Mouse (Mus musculus) forebrain, embryonic 12.5 days (tissue): Measurements from ENCODE around the gene Arl15. TPM values are rescaled to one million over a fixed set of nuclear protein-coding genes. Genes with fewer than 3 reads are reported as not detected.

Experiments
- ATAC-seq: fragments of 200-750 bp; cut with Nextera tagmentation; 2 replicates; pipeline ENCODE4 v1.8.0; 2017; ENCODE audit warnings: moderate TSS enrichment; ENCODE audit not compliant: low FRiP score
- H3K27ac ChIP-seq: fragments of 300-500 bp; sonication (generic); 2 replicates; pipeline ENCODE4 v1.5.1; 2016; ENCODE audit warnings: mild to moderate bottlenecking
- H3K27me3 ChIP-seq: fragments of 300-500 bp; sonication (generic); 2 replicates; pipeline ENCODE4 v1.6.1; 2016; ENCODE audit warnings: mild to moderate bottlenecking
- H3K36me3 ChIP-seq: fragments of 300-500 bp; sonication (generic); replicated peaks from 2 replicates; pipeline ENCODE4 v1.6.1; 2016; ENCODE audit warnings: mild to moderate bottlenecking
- H3K4me1 ChIP-seq: fragments of 300-500 bp; sonication (generic); 2 replicates; pipeline ENCODE4 v1.6.1; 2016
- H3K4me2 ChIP-seq: fragments of 300-500 bp; sonication (generic); 2 replicates; pipeline ENCODE4 v1.6.1; 2016; ENCODE audit warnings: mild to moderate bottlenecking, moderate library complexity
- H3K4me3 ChIP-seq: fragments of 300-500 bp; sonication (generic); replicated peaks from 2 replicates; pipeline ENCODE4 v1.5.1; 2016; ENCODE audit warnings: mild to moderate bottlenecking
- H3K9ac ChIP-seq: fragments of 300-500 bp; sonication (generic); 2 replicates; pipeline ENCODE4 v1.6.1; 2016; ENCODE audit warnings: mild to moderate bottlenecking
- H3K9me3 ChIP-seq: fragments of 300-500 bp; sonication (generic); 2 replicates; pipeline ENCODE4 v1.6.1; 2016
- WGBS: fragments of 180-500 bp; shearing (Covaris S2); methylation state at CpG from one replicate; pipeline ENCODE4 v1.1.7; 2016; 5-methylcytosine and 5-hydroxymethylcytosine counted together
- polyA plus RNA-seq: library from polyadenylated mRNA; unstranded; fragments of >200 nt; fragmentation: Nextera tagmentation; extraction: Ambion mirVana; gene quantifications from 2 replicates; pipeline ENCODE4 v1.2.1, GENCODE M21; 2016

Gene Arl15
- polyA plus RNA-seq, 1 experiment from 2014 or later, result 16.9 TPM

GRCm38 (mm10) chr13:113812593-113812975 lies 18.3 kb downstream of the Arl15 start:
- no peaks in the 10 kb centered on the region for H3K36me3 ChIP-seq
- peaks cover 20% of the 10 kb centered on the region for H3K4me1 ChIP-seq
- 86% methylated on average over 6 of the region's 6 CpGs for WGBS
- H3K27ac ChIP-seq, result no peak overlapping the region
- no peak overlapping the region for H3K9ac ChIP-seq
- no peaks in the 10 kb centered on the region for H3K27me3 ChIP-seq
- H3K4me3 ChIP-seq, result no peak overlapping the region
- no peak overlapping the region for H3K4me2 ChIP-seq
- no peak for ATAC-seq
- H3K9me3 ChIP-seq, result no peaks in the 10 kb centered on the region

DNA sequence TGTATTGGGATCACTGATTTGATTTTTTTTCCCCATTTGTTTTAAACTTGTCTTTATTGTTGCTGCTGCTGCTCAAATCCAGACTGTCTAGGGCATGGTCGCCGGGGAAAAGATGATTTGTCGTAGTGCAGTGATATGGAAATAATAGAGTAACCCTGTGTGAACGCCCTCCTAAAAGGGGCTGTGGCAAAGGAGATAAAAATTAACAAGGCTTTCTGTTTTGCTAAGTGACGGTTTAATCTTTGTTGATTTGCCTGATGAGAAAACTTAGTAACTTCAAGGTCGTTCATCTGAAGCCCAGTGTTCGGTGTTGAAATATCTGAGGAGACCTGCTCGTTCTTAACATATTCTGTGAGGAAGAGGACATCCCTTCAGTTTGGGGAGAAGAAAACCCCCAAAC lies 19.8 kb downstream of the Arl15 start:
- Histone ChIP-seq H3K36me3 (no peaks in the 10 kb centered on the region), H3K9ac (no peak overlapping the region), H3K9me3 (no peaks in the 10 kb centered on the region), H3K27ac (no peak overlapping the region), H3K27me3 (no peaks in the 10 kb centered on the region), H3K4me2 (no peak overlapping the region), H3K4me3 (no peak overlapping the region), H3K4me1 (peaks cover 20% of the 10 kb centered on the region)
- 75% methylated on average over 8 of the region's 8 CpGs for WGBS
- no peak for ATAC-seq

DNA sequence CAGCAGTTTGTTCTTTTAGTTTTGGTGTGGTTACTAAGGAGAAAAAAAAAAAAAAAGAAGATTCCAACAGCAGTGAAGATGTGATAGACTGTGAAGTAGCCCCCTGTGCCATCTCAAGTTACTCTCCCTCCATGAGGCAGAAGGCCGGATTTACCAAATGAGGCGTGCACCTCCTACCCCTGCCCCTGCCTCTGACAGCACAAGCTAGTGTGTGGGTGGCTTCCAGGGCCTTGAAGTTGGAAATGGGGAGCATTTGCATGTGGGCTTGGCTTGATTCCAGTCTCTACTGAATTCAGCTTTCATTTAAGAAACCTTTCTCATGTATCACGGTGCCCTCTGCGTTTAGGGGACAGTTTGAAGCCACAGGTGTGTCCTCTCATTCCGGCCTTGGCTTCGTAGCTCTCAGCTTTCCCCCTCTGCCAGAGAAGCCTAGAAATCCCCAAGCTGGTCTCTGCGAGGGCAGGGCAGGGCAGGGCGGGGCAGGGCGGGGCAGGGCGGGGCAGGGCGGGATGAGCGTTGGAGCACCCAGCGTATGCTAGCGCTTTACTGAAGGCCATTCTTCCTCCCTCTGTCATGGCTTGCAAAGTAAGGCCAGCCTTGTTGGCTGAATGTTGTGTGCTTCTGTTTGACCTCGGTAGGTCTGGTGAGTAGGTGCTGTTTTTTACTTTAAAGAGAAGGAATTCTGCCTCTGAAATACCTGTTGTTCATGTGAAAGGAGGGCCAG lies 21.6 kb downstream of the Arl15 start:
- 32% methylated on average over 15 of the region's 15 CpGs for WGBS
- Histone ChIP-seq H3K36me3 (no peaks in the 10 kb centered on the region), H3K4me1 (peaks cover 20% of the 10 kb centered on the region), H3K4me3 (no peak overlapping the region), H3K27me3 (no peaks in the 10 kb centered on the region), H3K9me3 (no peaks in the 10 kb centered on the region), H3K9ac (no peak overlapping the region), H3K4me2 (no peak overlapping the region), H3K27ac (no peak overlapping the region)
- 0 out of 2 replicates have a peak, but pooled peaks have one; percentile 50 for ATAC-seq

- Histone ChIP-seq H3K4me1 (peaks cover 20% of the 10 kb centered on the region), H3K9ac (no peak overlapping the region), H3K36me3 (no peaks in the 10 kb centered on the region), H3K27me3 (no peaks in the 10 kb centered on the region), H3K4me2 (no peak overlapping the region), H3K4me3 (no peak overlapping the region), H3K9me3 (no peaks in the 10 kb centered on the region), H3K27ac (no peak overlapping the region)
- 76% methylated on average over 6 of the region's 6 CpGs for WGBS
- ATAC-seq, result no peak
These were observed 22.1 kb downstream of the Arl15 start for GRCm38 (mm10) chr13:113816421-113816810.

DNA sequence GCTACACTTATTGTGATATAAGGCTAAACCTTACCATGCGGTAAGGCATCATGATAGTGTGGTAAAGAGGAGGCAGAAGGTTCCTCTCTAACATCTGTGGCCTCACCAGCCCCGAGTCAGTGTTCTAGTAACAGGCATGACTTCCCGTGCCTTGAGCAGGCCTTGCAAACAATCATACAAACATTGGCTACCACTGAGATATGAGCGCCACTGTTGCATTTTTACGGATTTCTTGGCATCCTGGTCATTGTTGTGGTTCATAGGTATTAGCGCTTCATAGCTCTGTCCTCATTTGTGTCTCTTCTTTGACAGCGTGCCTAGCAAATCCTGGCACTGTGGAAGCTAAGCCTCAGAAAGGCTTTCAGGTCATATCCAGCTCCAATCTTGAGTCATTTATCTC lies 24.7 kb downstream of the Arl15 start:
- Histone ChIP-seq H3K9ac (no peak overlapping the region), H3K4me1 (peaks cover 14% of the 10 kb centered on the region), H3K36me3 (no peaks in the 10 kb centered on the region), H3K4me3 (no peak overlapping the region), H3K27ac (no peak overlapping the region), H3K9me3 (no peaks in the 10 kb centered on the region), H3K4me2 (no peak overlapping the region), H3K27me3 (no peaks in the 10 kb centered on the region)
- no peak for ATAC-seq
- WGBS, result 95% methylated on average over 7 of the region's 7 CpGs

- ATAC-seq, result no peak
- Histone ChIP-seq H3K4me2 (no peak overlapping the region), H3K27me3 (no peaks in the 10 kb centered on the region), H3K4me1 (peaks cover 12% of the 10 kb centered on the region), H3K36me3 (no peaks in the 10 kb centered on the region), H3K4me3 (no peak overlapping the region), H3K27ac (no peak overlapping the region), H3K9ac (no peak overlapping the region), H3K9me3 (no peaks in the 10 kb centered on the region)
- WGBS, result 83% methylated on average over 3 of the region's 3 CpGs
These were observed 25.9 kb downstream of the Arl15 start for GRCm38 (mm10) chr13:113820176-113820575.

DNA sequence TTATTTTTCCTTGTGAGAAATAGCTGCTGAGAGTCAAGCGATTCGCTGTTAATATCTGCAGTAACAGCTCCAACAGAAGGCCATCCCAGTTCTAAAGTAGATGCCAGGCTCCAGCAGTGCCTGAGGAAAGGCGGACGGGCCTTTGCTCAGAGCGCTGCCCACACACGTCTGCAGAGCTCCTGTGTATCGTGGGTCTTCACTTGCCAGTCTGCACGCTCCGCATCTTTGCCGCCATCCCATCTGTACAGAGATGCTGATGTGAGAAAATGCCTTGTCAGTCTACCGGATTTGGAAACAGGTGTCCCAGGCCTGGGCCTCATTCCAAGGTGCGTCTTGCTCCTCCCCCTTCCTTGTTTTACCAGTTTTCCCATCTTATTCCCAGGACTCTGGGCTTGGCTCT lies 27.6 kb downstream of the Arl15 start:
- Histone ChIP-seq H3K9me3 (no peaks in the 10 kb centered on the region), H3K27me3 (no peaks in the 10 kb centered on the region), H3K4me3 (no peak overlapping the region), H3K4me1 (no peaks in the 10 kb centered on the region), H3K27ac (no peak overlapping the region), H3K36me3 (no peaks in the 10 kb centered on the region), H3K4me2 (no peak overlapping the region), H3K9ac (no peak overlapping the region)
- ATAC-seq, result no peak
- 88% methylated on average over 12 of the region's 12 CpGs for WGBS

DNA sequence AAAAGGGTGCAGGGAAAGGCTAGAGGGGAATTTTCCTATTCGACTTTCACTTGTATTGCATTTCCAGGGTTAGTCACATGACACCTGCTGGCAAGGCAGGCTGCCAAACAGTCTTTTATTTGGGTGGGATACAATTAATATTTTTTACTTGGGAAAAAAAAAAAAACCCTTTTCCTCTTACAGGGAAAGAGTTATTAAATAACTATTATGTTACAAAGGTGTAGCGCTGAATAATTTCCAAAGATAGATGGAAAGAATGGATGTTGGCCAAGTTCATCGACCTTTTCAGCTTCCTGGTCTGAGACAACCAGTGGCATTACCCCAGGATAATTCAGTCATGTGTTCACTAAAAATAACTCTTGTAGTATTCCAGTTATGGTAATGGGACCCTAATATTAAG lies 29.7 kb downstream of the Arl15 start:
- Histone ChIP-seq H3K4me2 (no peak overlapping the region), H3K27me3 (no peaks in the 10 kb centered on the region), H3K4me3 (no peak overlapping the region), H3K4me1 (no peaks in the 10 kb centered on the region), H3K9ac (no peak overlapping the region), H3K36me3 (no peaks in the 10 kb centered on the region), H3K27ac (no peak overlapping the region), H3K9me3 (no peaks in the 10 kb centered on the region)
- WGBS, result 97% methylated on average over 3 of the region's 3 CpGs
- no peak for ATAC-seq

GRCm38 (mm10) chr13:113828633-113829032 lies 34.3 kb downstream of the Arl15 start:
- Histone ChIP-seq H3K4me1 (no peaks in the 10 kb centered on the region), H3K9me3 (0 out of 2 replicates have a peak, but pooled peaks cover 5% of the 10 kb centered on the region), H3K4me2 (no peak overlapping the region), H3K4me3 (no peak overlapping the region), H3K27ac (no peak overlapping the region), H3K36me3 (no peaks in the 10 kb centered on the region), H3K27me3 (no peaks in the 10 kb centered on the region), H3K9ac (no peak overlapping the region)
- no peak for ATAC-seq
- 97% methylated on average over 3 of the region's 3 CpGs for WGBS

GRCm38 (mm10) chr13:113829079-113829478 lies 34.8 kb downstream of the Arl15 start:
- H3K4me2 ChIP-seq, result no peak overlapping the region
- WGBS, result 89% methylated on average over 2 of the region's 2 CpGs
- no peak overlapping the region for H3K9ac ChIP-seq
- H3K36me3 ChIP-seq, result no peaks in the 10 kb centered on the region
- no peaks in the 10 kb centered on the region for H3K4me1 ChIP-seq
- 0 out of 2 replicates have a peak, but pooled peaks cover 5% of the 10 kb centered on the region for H3K9me3 ChIP-seq
- no peak overlapping the region for H3K27ac ChIP-seq
- no peak for ATAC-seq
- H3K4me3 ChIP-seq, result no peak overlapping the region
- H3K27me3 ChIP-seq, result no peaks in the 10 kb centered on the region

GRCm38 (mm10) chr13:113830805-113831204 lies 36.5 kb downstream of the Arl15 start:
- ATAC-seq, result no peak
- H3K9me3 ChIP-seq, result 0 out of 2 replicates have a peak, but pooled peaks cover 5% of the 10 kb centered on the region
- 89% methylated on average over 3 of the region's 3 CpGs for WGBS
- no peak overlapping the region for H3K4me2 ChIP-seq
- no peak overlapping the region for H3K27ac ChIP-seq
- no peak overlapping the region for H3K9ac ChIP-seq
- no peaks in the 10 kb centered on the region for H3K27me3 ChIP-seq
- no peak overlapping the region for H3K4me3 ChIP-seq
- H3K36me3 ChIP-seq, result no peaks in the 10 kb centered on the region
- no peaks in the 10 kb centered on the region for H3K4me1 ChIP-seq

DNA sequence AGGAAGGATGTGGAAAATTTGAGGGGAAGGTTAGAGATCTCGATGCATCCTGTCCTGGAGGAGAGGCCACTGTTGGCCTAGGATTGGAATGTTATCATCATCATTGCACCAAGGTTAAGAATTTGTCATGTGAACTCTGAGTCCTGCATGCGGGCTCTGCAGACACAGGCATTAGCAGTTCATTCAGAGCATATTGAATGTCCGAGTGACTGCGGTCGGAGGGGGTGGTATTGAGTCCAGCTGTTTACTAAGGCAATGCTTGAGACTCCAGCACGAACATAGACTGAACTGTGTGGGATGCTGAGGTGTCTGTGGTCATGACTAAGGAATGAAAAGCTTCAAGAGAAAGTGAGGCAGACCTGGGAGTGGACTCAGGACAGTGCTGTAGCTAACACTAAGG lies 38.6 kb downstream of the Arl15 start:
- Histone ChIP-seq H3K4me3 (no peak overlapping the region), H3K4me2 (no peak overlapping the region), H3K4me1 (no peaks in the 10 kb centered on the region), H3K27me3 (no peaks in the 10 kb centered on the region), H3K27ac (no peak overlapping the region), H3K9me3 (0 out of 2 replicates have a peak, but pooled peaks cover 5% of the 10 kb centered on the region), H3K36me3 (no peaks in the 10 kb centered on the region), H3K9ac (no peak overlapping the region)
- 89% methylated on average over 6 of the region's 6 CpGs for WGBS
- ATAC-seq, result no peak

- Histone ChIP-seq H3K4me3 (no peak overlapping the region), H3K9me3 (0 out of 2 replicates have a peak, but pooled peaks cover 5% of the 10 kb centered on the region), H3K27me3 (no peaks in the 10 kb centered on the region), H3K4me1 (0 out of 2 replicates have a peak, but pooled peaks cover 3% of the 10 kb centered on the region), H3K36me3 (no peaks in the 10 kb centered on the region), H3K4me2 (no peak overlapping the region), H3K9ac (no peak overlapping the region), H3K27ac (no peak overlapping the region)
- no peak for ATAC-seq
- 95% methylated on average over 6 of the region's 6 CpGs for WGBS
These were observed 41.6 kb downstream of the Arl15 start for GRCm38 (mm10) chr13:113835921-113836320.
